32 mouse cellular contexts compared by ENCODE assay signal in the genomic region with DNA sequence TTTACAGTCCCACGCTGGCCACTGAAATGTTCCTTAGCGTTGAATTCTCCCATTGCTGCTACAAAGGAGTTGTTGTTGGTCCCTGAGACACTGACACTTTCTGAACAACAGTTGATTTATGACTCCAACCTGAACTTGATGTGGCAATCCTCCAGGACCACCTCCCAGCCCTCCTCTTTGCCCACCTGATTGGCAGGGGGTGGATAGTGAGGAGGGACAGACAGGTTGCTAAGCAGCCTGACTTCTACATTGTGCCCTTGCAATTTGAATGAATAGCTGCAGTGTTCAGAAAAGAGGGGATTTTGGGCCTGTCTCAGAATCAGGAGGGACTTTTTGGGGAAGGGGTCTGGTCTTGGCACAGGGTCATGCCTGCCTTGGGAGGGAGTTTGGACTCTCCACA. TPM values are rescaled to one million over a fixed set of nuclear protein-coding genes. Genes with fewer than 3 reads are reported as not detected.
A peak's percentile ranks its signal among the peaks of the same experiment; 100 is the strongest.
DNase-seq lines count a peak whose midpoint lies in the region; ATAC-seq and TF ChIP-seq lines count a peak whose summit lies in the region.
"Had no signal": no experiment of that assay in that cellular context is flagged by ENCODE, and none has a peak within 500 bp of the region (broad histone marks: within the 10 kb centered on the region; RNA-seq: fewer than 3 reads in every experiment).

No protein-coding gene starts in this region.

- H3K4me1 ChIP-seq in hindbrain, embryonic 13.5 days (replicated peaks): peaks cover 47% of the 10 kb centered on the region
- peaks cover 11% of the 10 kb centered on the region for H3K4me1 ChIP-seq in hindbrain, embryonic 10.5 days (replicated peaks)
- H3K4me1 ChIP-seq in hindbrain, embryonic 14.5 days (replicated peaks; ENCODE audit: control insufficient read depth, insufficient read depth, low read length): peaks cover 6% of the 10 kb centered on the region; the same call in 1 of the 2 replicates
- H3K4me1 ChIP-seq in neural tube, embryonic 13.5 days (replicated peaks): peaks cover 52% of the 10 kb centered on the region
- H3K4me1 ChIP-seq: heart, embryonic 13.5 days; midbrain, embryonic 15.5 days had no signal

- no peak for DNase-seq in hindbrain, embryonic 10.5 days (ENCODE audit: low spot score)
- peak; percentile 27 for DNase-seq in brain, embryonic 14.5 days (ENCODE audit: low read depth)
- peak; percentile 38 for DNase-seq in hindbrain, embryonic 14.5 days (ENCODE audit: low spot score)
- DNase-seq in urinary bladder, adult 18-20 months (ENCODE audit: low spot score in 2 of 2): no peak
- DNase-seq: adrenal gland, postnatal 25 days; cerebellum, adult 2 months; cerebellum, postnatal 14 days; heart, postnatal 10 days; kidney, adult 2 months; kidney, postnatal 4 days; layer of hippocampus, adult 9-11 months; right cerebral cortex, postnatal 4 days; thymus, adult 2 months; thymus, postnatal 36 days had no signal

- TF ChIP-seq POLR2A in brain, embryonic 14.5 days (IDR thresholded peaks at IDR 0.05; ENCODE audit: borderline replicate concordance, extremely low read depth, insufficient read depth, insufficient read length, poor library complexity, severe bottlenecking): no peak

- H3K9ac ChIP-seq in hindbrain, embryonic 13.5 days: no peak overlapping the region
- no peak overlapping the region for H3K9ac ChIP-seq in hindbrain, embryonic 14.5 days
- H3K9ac ChIP-seq in neural tube, embryonic 13.5 days: no peak overlapping the region
- H3K9ac ChIP-seq: forebrain, embryonic 15.5 days; intestine, embryonic 15.5 days; lung, embryonic 15.5 days; midbrain, embryonic 15.5 days had no signal

- peaks cover 86% of the 10 kb centered on the region for H3K36me3 ChIP-seq in hindbrain, embryonic 13.5 days
- H3K36me3 ChIP-seq in hindbrain, embryonic 10.5 days: peaks cover 100% of the 10 kb centered on the region
- peaks cover 73% of the 10 kb centered on the region for H3K36me3 ChIP-seq in hindbrain, embryonic 14.5 days (replicated peaks; ENCODE audit: control insufficient read depth, insufficient read depth)
- H3K36me3 ChIP-seq in neural tube, embryonic 13.5 days: peaks cover 85% of the 10 kb centered on the region

- H3K4me3 ChIP-seq in hindbrain, embryonic 13.5 days: no peak overlapping the region
- H3K4me3 ChIP-seq in hindbrain, embryonic 10.5 days: no peak overlapping the region
- H3K4me3 ChIP-seq in hindbrain, embryonic 14.5 days (replicated peaks; ENCODE audit: low read length): no peak overlapping the region
- no peak overlapping the region for H3K4me3 ChIP-seq in neural tube, embryonic 13.5 days
- H3K4me3 ChIP-seq: forebrain, embryonic 15.5 days; heart, embryonic 13.5 days; intestine, embryonic 15.5 days; lung, embryonic 15.5 days; midbrain, embryonic 10.5 days; midbrain, embryonic 15.5 days had no signal

- TF ChIP-seq CTCF in brain, embryonic 14.5 days (IDR thresholded peaks at IDR 0.05; ENCODE audit: borderline replicate concordance, extremely low read depth, insufficient read depth, insufficient read length): no peak

- H3K4me2 ChIP-seq in hindbrain, embryonic 13.5 days: no peak overlapping the region
- H3K4me2 ChIP-seq in hindbrain, embryonic 14.5 days (replicated peaks): no peak overlapping the region
- H3K4me2 ChIP-seq in neural tube, embryonic 13.5 days: no peak overlapping the region
- H3K4me2 ChIP-seq: forebrain, embryonic 15.5 days; heart, embryonic 13.5 days; intestine, embryonic 15.5 days; liver, embryonic 11.5 days; lung, embryonic 15.5 days; midbrain, embryonic 15.5 days had no signal

- no peaks in the 10 kb centered on the region for H3K27me3 ChIP-seq in hindbrain, embryonic 13.5 days
- H3K27me3 ChIP-seq in hindbrain, embryonic 10.5 days (ENCODE audit: insufficient read depth, poor library complexity, severe bottlenecking): peaks cover 22% of the 10 kb centered on the region
- no peaks in the 10 kb centered on the region for H3K27me3 ChIP-seq in hindbrain, embryonic 14.5 days (ENCODE audit: control insufficient read depth, insufficient read depth, low read length)
- no peaks in the 10 kb centered on the region for H3K27me3 ChIP-seq in neural tube, embryonic 13.5 days
- H3K27me3 ChIP-seq: forebrain, embryonic 15.5 days; heart, embryonic 13.5 days; intestine, embryonic 15.5 days; lung, embryonic 15.5 days; midbrain, embryonic 15.5 days had no signal

- peak overlapping the region; percentile 80 for H3K27ac ChIP-seq in hindbrain, embryonic 13.5 days
- no peak overlapping the region for H3K27ac ChIP-seq in hindbrain, embryonic 10.5 days
- H3K27ac ChIP-seq in hindbrain, embryonic 14.5 days: peak overlapping the region; percentile 67
- H3K27ac ChIP-seq in neural tube, embryonic 13.5 days (replicated peaks): peak overlapping the region; percentile 86
- H3K27ac ChIP-seq: forebrain, embryonic 15.5 days; heart, embryonic 13.5 days; intestine, embryonic 15.5 days; kidney, postnatal 0 days; lung, embryonic 15.5 days; midbrain, embryonic 10.5 days; midbrain, embryonic 15.5 days; stomach, postnatal 0 days had no signal

- WGBS in hindbrain, embryonic 13.5 days: 71% methylated on average over 2 of the region's 2 CpGs
- 90% methylated on average over 2 of the region's 2 CpGs for WGBS in hindbrain, embryonic 10.5 days
- WGBS in hindbrain, embryonic 14.5 days: 67% methylated on average over 2 of the region's 2 CpGs
- WGBS in neural tube, embryonic 13.5 days: 54% methylated on average over 2 of the region's 2 CpGs

- ATAC-seq in hindbrain, embryonic 13.5 days (ENCODE audit: low FRiP score): peak; percentile 54
- ATAC-seq in hindbrain, embryonic 14.5 days (ENCODE audit: low FRiP score): peak; percentile 69; the same call in 1 of the 2 replicates
- peak; percentile 80 for ATAC-seq in neural tube, embryonic 13.5 days (ENCODE audit: low read depth)
- no peak for ATAC-seq in monocyte, adult 5-6 weeks (replicated peaks; ENCODE audit: insufficient number of reproducible peaks, low FRiP score, low TSS enrichment, poor library complexity, severe bottlenecking)
- ATAC-seq: CD4-positive, CD25-positive, alpha-beta regulatory T cell, adult 4 months; forebrain, embryonic 15.5 days; intestine, embryonic 15.5 days; midbrain, embryonic 15.5 days had no signal

- no peaks in the 10 kb centered on the region for H3K9me3 ChIP-seq in hindbrain, embryonic 13.5 days
- no peaks in the 10 kb centered on the region for H3K9me3 ChIP-seq in hindbrain, embryonic 10.5 days
- no peaks in the 10 kb centered on the region for H3K9me3 ChIP-seq in hindbrain, embryonic 14.5 days (ENCODE audit: control insufficient read depth, low read length)
- no peaks in the 10 kb centered on the region for H3K9me3 ChIP-seq in neural tube, embryonic 13.5 days
- H3K9me3 ChIP-seq: forebrain, embryonic 15.5 days; heart, embryonic 13.5 days; intestine, embryonic 15.5 days; lung, embryonic 15.5 days; midbrain, embryonic 10.5 days; midbrain, embryonic 15.5 days had no signal

RNA-seq across cellular contexts. Expression of a gene that starts 17.4 kb away (rescaled TPM):
- 25.0 and 25.9 TPM in 2 replicates for polyA plus RNA-seq in hindbrain, embryonic 13.5 days (2015; fragmentation: Nextera tagmentation; extraction: Ambion mirVana)
- polyA plus RNA-seq in hindbrain, embryonic 10.5 days (2016; fragmentation: Nextera tagmentation; extraction: Ambion mirVana): 27.3 and 28.8 TPM in 2 replicates
- polyA plus RNA-seq in brain, embryonic 14.5 days (2012; rRNA removed): 28.2 and 38.0 TPM in 2 replicates
- 16.7 and 17.2 TPM in 2 replicates for polyA plus RNA-seq in hindbrain, embryonic 14.5 days (2014; fragmentation: Nextera tagmentation; extraction: Ambion mirVana)
- 22.5 and 23.5 TPM in 2 replicates for polyA plus RNA-seq in neural tube, embryonic 13.5 days (2015; fragmentation: Nextera tagmentation; extraction: Ambion mirVana)
- total RNA-seq in monocyte, adult 5-6 weeks (2017): 16.2 to 25.6 TPM (median 23.2 TPM) in 3 replicates

RNA-seq across cellular contexts. Expression of a gene that starts 17.6 kb away (rescaled TPM):
- polyA plus RNA-seq in hindbrain, embryonic 13.5 days (2015; fragmentation: Nextera tagmentation; extraction: Ambion mirVana): 49.9 and 55.3 TPM in 2 replicates
- polyA plus RNA-seq in hindbrain, embryonic 10.5 days (2016; fragmentation: Nextera tagmentation; extraction: Ambion mirVana): 44.7 and 52.5 TPM in 2 replicates
- 57.6 and 69.8 TPM in 2 replicates for polyA plus RNA-seq in brain, embryonic 14.5 days (2012; rRNA removed)
- polyA plus RNA-seq in hindbrain, embryonic 14.5 days (2014; fragmentation: Nextera tagmentation; extraction: Ambion mirVana): 40.5 and 41.8 TPM in 2 replicates
- polyA plus RNA-seq in neural tube, embryonic 13.5 days (2015; fragmentation: Nextera tagmentation; extraction: Ambion mirVana): 57.7 and 59.4 TPM in 2 replicates
- total RNA-seq in monocyte, adult 5-6 weeks (2017): 109 to 210 TPM (median 121 TPM) in 3 replicates

RNA-seq across cellular contexts. Expression of a gene that starts 23.8 kb away (rescaled TPM):
- polyA plus RNA-seq in hindbrain, embryonic 13.5 days (2015; fragmentation: Nextera tagmentation; extraction: Ambion mirVana): 0.88 and 1.3 TPM in 2 replicates
- polyA plus RNA-seq in hindbrain, embryonic 10.5 days (2016; fragmentation: Nextera tagmentation; extraction: Ambion mirVana): 0.92 and 0.94 TPM in 2 replicates
- polyA plus RNA-seq in brain, embryonic 14.5 days (2012; rRNA removed): 0.91 and 2.1 TPM in 2 replicates
- polyA plus RNA-seq in hindbrain, embryonic 14.5 days (2014; fragmentation: Nextera tagmentation; extraction: Ambion mirVana): 1.5 and 1.6 TPM in 2 replicates
- polyA plus RNA-seq in neural tube, embryonic 13.5 days (2015; fragmentation: Nextera tagmentation; extraction: Ambion mirVana): 1.9 and 2.7 TPM in 2 replicates
- not detected in 3 replicates for total RNA-seq in monocyte, adult 5-6 weeks (2017)
- polyA plus RNA-seq: CD4-positive, CD25-positive, alpha-beta regulatory T cell, adult 4 months had no signal

RNA-seq across cellular contexts. Expression of a gene that starts 38.9 kb away (rescaled TPM):
- polyA plus RNA-seq in hindbrain, embryonic 13.5 days (2015; fragmentation: Nextera tagmentation; extraction: Ambion mirVana): 0.88 and 1.0 TPM in 2 replicates
- 1.4 and 1.6 TPM in 2 replicates for polyA plus RNA-seq in hindbrain, embryonic 10.5 days (2016; fragmentation: Nextera tagmentation; extraction: Ambion mirVana)
- polyA plus RNA-seq in brain, embryonic 14.5 days (2012; rRNA removed): not detected in 2 replicates
- polyA plus RNA-seq in hindbrain, embryonic 14.5 days (2014; fragmentation: Nextera tagmentation; extraction: Ambion mirVana): not detected in 2 replicates
- 0.94 and 1.2 TPM in 2 replicates for polyA plus RNA-seq in neural tube, embryonic 13.5 days (2015; fragmentation: Nextera tagmentation; extraction: Ambion mirVana)
- total RNA-seq in monocyte, adult 5-6 weeks (2017): 0.49 TPM in 1 of 3 replicates, not detected in the others
- total RNA-seq: adrenal gland, postnatal 25 days; gastrocnemius, adult 18-20 months; heart, adult 8-10 months; left cerebral cortex, postnatal 10 days had no signal
- polyA plus RNA-seq: cerebellum, adult 2 months; cortical plate, adult 2 months; frontal cortex, adult 2 months had no signal

RNA-seq across cellular contexts. Expression of a gene that starts 51.0 kb away (rescaled TPM):
- 2.0 and 2.7 TPM in 2 replicates for polyA plus RNA-seq in hindbrain, embryonic 13.5 days (2015; fragmentation: Nextera tagmentation; extraction: Ambion mirVana)
- 1.4 and 4.2 TPM in 2 replicates for polyA plus RNA-seq in hindbrain, embryonic 10.5 days (2016; fragmentation: Nextera tagmentation; extraction: Ambion mirVana)
- polyA plus RNA-seq in brain, embryonic 14.5 days (2012; rRNA removed): 0.64 and 1.2 TPM in 2 replicates
- polyA plus RNA-seq in hindbrain, embryonic 14.5 days (2014; fragmentation: Nextera tagmentation; extraction: Ambion mirVana): 2.9 and 4.6 TPM in 2 replicates
- polyA plus RNA-seq in neural tube, embryonic 13.5 days (2015; fragmentation: Nextera tagmentation; extraction: Ambion mirVana): 0.85 and 1.7 TPM in 2 replicates
- total RNA-seq in monocyte, adult 5-6 weeks (2017): 0.87 to 5.0 TPM (median 0.96 TPM) in 3 replicates

Comparison
In these comparisons a context has a peak if more than half of its experiments do, and no peak if none do; other contexts are left out.
1. DNase-seq: peak in brain, embryonic 14.5 days (single experiment) and hindbrain, embryonic 14.5 days (single experiment); none in hindbrain, embryonic 10.5 days (single experiment) and urinary bladder, adult 18-20 months (0 of 2).